Mouse (Mus musculus): ENCODE measurements at regions not wholly inside any gene's neighbourhood (a gene's known extent, or its start where the extent isn't known, plus 50 kb on each side); places are given as distances from the start of the nearest gene placed in this dataset.
"Not testable (repeated sequence)": the region's sequence is repeated elsewhere in the genome, so short reads cannot be mapped to it uniquely, and the experiment has no call there.

DNA sequence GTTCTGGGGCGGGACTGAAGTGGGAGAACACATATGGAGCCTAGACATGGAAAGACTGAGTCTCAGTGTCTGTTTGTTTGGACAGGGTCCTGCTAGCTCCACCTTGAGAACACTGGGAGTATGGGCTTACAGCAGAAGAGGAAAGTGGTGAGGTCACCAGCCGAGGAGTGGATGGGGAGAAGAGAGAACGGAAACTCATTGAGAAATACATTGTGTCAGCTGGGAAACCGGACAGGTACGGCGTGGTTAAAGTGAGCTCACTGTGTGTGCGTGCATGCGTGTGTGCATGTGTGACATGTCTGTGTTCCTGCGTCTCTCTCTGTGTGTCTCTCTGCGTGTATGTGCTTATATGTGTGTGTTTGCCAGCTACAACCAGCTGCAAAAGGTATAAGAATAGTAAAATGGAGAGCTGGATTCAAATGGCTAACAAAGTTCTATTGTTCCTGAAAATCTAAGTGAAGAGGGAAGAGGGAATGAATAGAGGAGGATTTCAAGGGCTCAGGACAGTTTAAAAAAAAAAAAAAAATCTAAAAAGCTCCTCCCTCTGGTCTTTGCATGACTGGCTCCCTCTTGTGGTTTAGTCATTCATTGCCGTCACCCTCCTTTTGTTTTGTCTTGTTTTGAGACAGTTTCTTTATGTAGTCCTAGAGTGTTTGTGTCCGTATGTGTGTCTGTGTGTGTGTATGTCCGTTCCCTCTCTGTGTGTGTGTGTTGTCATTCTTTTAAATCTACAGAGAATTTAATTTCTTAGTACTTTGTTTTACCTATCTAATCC lies 52.0 kb upstream of the Ak4 start:
- no peak for DNase-seq (ENCODE audit: low spot score in 2 of 2)

DNA sequence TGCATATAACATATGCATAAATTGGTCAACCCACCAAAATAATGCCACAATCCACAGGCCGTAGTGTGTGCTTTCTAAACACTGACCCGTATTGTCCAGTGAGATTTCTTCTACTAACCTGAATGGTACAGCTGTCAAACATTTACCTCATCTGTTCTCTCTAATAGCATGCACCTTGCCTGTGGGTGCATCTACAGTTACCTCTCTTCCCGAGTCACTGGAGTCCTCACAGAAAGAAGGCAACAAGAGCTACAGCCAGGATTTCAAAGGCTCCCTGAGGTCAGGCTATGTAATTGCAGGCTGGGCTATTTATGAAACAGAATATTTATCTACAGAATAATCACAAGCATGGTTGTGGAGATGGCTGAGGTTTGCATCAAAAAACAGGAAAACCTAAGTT lies 53.8 kb upstream of the Ak4 start:
- no peak for DNase-seq (ENCODE audit: low spot score in 2 of 2)

DNA sequence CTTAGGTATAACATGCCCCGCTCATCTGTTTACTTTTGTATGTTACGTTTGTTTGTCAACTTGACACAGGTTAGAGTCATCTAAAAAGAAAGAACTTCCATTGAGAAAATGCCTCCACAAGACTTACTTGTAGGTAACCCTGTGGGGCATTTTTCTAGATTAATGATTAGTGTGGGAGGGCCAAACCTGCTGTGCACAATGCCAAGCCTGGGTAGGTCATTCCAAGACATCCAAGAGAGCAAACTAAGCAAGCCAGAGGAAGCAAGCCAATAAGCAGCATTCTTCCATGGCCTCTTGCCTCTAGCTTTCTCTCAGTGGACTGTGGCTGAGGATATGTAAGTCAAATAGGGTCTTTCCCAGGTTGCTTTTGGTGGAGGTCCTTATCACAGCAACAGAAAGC lies 54.4 kb upstream of the Ak4 start:
- no peak for DNase-seq (ENCODE audit: low spot score in 2 of 2)

DNA sequence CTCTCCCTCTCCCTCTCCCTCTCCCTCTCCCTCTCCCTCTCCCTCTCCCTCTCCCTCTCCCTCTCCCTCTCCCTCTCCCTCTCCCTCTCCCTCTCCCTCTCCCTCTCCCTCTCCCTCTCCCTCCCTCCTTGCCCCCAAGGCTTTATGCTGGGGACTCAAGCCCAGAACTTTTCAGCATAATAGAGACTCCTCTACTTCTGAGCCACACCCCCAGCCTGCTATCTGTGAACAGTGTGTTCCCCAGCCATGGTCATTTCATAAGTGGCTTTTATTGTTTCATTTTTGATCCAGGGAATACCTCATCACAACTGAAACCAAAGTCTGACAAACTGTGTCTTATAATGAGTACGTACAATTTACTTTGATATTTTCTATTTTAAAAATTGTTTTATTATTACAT lies 55.8 kb upstream of the Ak4 start:
- DNase-seq (ENCODE audit: low spot score in 2 of 2): not testable (repeated sequence)

DNA sequence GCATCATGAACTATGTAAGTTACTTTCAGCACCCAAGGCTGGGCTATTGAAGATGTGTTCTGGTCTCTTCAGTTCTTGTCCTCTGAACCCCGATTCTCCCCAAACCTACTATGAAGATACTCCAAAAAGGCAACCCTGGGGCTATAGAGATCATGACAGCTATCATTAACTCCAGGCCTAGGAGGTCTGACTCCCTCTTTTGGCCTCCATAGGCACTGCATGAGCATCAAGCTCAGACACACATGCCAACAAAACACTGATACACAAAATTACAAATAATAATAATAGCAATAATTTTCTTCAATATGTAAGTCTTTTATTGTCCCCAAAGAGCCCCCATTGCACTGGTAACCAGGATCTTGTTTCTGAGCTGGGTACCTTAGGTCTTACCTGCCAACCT lies 57.3 kb upstream of the Ak4 start:
- DNase-seq (ENCODE audit: low spot score in 2 of 2): no peak

DNA sequence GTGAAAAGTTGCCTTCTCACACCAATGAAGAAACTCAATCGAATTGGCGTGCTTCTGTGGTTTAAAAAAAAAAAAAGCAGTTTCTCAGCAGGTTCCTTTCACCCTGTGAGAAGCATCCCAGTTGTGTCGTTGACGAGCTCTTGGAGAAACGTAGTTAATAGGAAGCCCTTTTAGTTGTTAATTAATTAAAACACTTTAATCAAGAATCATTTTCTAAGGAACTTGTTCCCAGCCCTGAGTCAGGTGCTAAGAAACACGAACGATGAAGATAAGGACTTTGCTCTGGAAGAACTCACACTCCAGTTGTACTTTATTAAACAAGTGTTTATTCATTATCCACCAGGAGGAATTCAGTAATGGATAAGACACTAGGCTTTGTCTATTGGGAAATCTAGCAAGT lies 58.8 kb upstream of the Ak4 start:
- DNase-seq (ENCODE audit: low spot score in 2 of 2): no peak

DNA sequence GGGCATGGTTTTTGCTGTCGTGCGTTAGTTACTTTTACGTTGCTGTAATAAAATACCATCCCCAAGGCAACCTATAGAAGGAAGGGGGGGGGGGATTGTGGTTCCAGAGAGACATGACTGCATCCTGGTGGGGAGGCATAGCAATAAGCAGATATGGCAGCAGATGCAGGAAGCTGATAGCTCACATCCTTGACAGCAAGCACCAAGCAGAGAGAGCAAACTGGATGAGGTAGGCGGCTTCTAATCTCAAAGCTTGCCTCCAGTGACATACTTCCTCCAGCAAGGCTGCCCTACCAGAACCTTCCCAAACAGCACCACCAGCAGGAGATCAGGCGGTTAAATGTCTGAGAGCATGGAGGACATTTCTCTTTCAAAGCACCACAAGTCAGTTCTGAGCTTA lies 60.0 kb upstream of the Ak4 start:
- no peak for DNase-seq (ENCODE audit: low spot score in 2 of 2)

DNA sequence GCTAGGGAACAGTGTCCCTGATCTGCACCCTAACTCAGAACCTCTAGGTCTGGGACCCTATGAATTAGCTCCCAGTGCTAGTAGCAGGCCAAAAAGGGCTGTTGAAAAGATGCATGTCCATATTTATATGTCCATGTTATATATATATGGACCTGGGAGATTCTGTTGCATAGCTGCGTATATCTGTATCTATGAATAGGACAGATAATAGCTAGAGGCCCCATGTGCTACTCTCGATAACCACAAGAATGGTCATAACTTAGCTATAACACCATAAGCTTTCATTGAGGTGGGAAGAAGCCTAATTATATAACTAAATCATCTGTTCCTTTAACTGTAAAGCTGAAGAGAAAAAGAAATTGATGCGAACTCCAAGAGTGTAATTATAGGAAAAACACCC lies 60.6 kb upstream of the Ak4 start:
- DNase-seq (ENCODE audit: low spot score in 2 of 2): no peak

DNA sequence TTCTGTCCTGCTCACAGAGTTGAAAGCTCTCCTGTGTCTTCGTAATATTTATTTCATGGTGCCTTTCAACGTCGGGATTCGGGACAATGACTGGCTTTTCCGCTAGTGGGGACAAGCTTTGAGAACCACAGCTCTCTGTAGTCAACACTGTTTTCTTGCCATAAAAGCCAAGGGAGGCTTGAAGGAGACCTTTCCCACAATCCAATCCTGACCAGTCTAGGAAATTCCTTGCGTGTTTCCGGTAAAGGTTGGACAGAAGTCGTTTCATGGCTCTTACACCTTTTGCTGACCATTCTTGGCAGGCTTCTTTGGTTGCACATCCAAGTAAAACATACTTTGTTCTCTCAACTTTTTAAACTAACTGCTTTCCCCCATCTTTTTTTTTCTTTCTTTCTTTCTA lies 61.2 kb upstream of the Ak4 start:
- no peak for DNase-seq (ENCODE audit: low spot score in 2 of 2)

DNA sequence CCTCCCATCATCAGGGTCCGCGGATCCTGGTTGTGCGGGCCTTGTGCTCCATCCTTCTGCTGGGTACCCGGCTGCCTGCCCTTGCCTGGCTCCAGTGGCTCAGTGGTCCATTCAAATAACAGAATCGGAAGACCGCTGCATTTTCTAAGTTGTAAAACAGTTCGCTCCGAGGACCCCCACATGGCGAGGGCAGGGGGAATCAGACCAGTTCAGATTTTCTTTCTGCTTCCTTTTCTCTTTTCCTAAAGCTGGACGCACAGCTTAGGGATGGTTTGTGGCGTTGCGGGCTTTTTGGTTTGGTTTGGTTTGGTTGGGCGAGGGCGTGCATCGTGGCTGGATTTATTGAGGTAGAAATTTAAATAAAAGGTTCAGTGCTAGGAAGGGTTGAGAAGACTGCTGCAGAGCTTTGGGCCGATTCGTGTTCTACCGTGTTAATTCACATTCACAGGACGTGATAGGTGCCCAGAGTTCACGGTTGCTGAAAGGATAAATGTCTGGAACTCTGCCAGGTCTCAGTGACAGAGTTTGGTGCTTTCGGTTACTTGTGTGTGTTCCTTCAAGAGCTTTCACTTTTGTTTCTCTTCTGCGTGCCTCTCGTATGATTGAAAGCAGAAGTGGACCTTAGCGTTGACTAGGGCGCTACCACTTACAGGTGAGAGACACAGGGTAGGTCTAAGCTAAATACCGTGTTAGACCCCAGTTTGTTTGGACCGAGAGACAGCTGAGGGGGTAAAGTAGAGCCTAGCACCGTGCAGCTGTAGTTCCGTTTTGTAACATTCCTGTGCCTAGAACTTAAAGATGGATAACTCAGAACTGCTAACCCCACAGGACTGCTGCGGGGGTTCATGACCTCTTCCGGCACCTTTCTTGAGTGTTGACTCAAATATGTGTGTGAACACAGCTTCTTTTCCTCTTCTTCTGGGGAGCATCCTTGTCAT lies 61.9 kb upstream of the Ak4 start:
- DNase-seq (ENCODE audit: low spot score in 2 of 2): peak; percentile 41 to 45

DNA sequence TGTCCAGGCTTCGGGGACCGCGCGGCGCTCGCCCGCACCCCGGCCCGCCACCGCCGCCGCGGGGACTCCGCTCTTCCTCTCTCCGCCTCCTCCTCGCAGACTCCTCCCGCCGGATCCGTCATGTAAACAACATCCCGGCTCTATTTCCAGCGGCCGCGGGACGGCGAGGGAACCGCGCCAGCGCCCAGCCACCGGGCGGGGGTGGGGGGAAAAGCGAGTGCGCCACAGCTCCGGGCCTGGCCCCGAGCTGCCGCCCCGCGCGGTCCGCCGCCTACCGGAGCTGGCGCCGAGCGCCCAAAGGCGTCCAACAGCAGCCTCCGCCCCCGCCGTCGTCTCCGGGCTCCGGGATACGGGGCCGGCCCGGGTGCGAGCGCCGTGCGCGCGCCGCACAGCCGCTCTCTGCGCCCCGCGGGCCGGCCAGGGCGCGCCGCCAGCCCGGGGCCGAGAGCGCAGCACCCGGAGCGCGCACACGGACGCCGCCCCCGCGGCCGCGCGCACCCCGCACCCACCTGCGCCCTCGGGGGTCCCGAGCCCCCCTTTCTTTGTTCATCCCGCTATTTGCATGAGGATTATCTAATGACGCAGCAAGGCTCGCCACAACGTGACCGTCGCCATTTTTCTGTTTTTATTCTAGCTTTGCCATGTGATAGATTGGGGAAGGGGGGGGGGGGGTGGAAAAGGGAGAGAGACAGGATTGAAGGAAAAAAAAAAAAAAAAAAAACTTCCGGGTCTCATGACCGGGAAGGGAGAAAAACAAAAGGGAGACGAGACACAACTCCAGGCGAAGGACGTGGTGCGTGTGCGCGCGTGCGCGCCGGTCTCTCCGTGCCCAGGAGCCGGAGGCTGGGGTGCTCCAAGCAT lies 62.8 kb upstream of the Ak4 start:
- peak; percentile 80 to 86 for DNase-seq (ENCODE audit: low spot score in 2 of 2)

DNA sequence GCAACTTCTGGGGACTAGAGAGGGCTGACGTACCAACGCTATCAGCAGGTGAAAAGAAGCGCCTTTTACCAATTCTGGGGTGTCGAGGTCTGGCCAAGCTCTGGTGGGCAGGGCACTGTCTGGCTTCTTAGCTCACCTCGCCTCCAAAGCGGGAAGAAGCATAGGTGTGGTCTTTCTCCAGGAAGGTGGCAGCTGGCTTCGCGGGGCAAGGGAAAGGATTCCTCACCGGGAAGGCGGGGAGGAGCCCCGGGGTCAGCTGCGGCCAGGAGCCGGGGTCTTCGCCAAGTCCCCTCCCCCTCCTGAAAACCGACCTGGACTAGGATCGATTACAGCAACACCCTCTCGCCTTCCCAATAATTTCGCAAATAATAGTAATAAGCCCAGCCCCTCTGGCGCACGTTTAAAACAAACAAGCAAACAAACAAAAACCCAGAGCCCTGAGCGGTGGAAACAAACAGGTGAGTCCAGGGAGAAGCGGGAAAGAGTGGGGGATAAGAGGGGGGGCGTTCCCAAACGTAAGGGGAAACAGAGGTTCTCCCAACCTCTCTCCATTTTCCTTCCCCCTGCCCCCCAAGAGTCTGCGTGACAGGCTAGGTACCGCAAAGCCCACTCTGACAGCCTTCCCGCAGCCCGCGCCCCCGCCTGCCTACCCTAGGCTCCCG lies 63.5 kb upstream of the Ak4 start:
- peak; percentile 18 to 28 for DNase-seq (ENCODE audit: low spot score in 2 of 2)

DNA sequence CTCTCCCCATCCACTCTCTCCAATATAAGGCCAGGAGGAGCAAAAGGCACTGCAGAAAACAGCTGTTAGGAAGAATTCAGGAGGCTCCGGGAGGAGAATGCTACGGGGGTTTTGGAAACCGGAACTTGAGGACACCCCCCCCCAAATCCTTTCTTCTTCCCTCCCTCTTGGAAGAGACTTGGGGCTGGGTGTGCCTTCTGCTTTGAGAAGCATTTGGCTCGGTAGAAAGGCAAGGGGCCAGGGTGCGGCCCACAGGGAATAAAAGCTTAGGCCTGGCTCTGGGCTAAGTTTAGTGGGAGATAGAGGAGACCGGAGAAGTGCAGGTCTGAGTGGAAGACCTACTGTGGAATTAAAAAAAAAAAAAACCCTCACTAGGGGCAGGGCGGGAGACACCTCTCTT lies 64.1 kb upstream of the Ak4 start:
- no peak for DNase-seq (ENCODE audit: low spot score in 2 of 2)

DNA sequence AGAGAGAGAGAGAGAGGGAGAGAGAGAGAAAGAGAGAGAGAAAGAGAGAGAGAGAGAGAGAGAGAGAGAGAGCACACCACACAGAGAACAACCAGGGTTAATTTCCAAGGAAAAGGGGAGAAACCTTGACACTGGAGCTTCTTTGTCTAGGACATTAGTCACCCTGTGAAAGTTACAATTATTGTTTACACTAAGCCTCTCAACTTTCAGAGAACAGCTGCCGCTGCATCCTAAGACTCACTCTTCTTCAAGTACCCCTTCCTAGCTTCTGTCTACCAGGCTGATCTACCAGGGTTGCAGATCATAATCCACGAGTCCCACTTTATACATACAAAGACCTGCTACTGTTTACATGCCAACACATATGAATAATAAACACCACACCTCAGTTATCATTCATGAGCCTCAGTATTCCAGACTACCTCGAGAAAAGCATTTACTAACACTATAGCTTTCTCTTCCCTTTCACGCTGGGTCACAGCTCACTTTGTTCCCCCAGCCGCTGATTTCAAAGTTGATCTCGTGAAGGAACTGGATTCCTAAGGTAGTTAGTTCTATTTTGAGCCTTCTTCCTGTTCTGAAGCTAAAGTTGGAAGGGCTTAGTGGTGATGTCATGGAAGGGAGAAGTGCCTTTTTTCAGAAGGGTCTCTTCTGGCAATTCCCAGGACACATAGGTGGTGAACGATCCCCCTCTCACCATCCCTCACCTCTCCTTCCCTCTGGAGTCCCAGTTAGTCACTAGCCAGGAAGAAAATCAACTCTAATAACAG lies 64.8 kb upstream of the Ak4 start:
- DNase-seq (ENCODE audit: low spot score in 2 of 2): no peak

DNA sequence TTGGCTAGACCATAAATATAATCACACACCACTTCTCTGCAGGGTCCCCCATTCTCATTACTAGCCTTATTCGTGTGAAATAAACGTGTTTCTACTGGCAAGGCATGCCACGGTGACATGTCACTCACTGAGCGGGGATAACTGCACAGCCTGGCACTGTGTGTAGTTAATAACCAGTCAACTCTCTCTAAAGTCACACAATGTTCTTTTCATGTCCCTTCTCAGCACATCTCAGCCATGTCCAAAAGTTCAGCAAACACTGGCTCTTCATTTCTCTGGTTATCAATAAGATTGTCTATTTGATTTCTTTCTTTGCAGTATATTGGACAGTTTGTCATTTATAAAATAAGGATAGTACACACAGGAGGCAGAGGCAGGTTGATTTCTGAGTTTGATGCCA lies 66.9 kb upstream of the Ak4 start:
- DNase-seq (ENCODE audit: low spot score in 2 of 2): no peak

DNA sequence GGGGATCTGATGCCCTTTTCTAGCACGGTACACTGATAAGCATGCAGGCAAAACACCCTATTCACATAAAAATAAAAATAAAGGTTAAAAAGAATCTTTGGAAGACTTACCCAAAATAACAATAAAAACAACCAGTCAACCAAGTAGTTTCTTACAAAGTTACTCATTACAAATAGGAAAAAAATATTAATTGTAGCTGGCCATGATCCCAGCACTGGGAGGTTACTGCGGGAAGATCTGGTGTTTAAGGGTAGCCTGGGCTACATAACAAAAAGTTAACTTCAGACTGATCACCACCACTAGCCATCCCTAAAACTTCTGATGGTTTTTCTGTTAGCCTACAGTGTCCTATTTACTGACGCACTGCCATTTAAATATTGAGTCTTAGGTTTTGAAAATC lies 67.4 kb upstream of the Ak4 start:
- no peak for DNase-seq (ENCODE audit: low spot score in 2 of 2)

DNA sequence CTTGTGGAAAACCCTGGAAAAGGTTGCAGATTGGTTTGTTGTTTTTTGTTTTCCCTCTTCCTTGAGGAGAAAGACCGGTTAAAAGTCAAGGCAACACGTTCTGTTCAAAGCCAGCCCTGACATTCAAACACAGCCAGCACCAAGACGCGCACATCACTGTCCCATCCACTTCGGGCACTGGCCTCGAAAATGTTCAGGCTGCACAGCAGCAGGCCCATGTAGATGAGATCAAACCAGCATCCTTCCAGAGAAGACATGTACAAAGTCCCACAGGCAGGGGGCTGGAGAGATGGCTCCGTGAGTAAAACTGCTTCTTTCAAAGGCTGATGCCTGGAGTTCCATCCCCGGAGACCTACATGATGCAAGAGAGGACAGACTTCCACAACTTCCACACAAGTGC lies 68.4 kb upstream of the Ak4 start:
- DNase-seq (ENCODE audit: low spot score in 2 of 2): no peak

DNA sequence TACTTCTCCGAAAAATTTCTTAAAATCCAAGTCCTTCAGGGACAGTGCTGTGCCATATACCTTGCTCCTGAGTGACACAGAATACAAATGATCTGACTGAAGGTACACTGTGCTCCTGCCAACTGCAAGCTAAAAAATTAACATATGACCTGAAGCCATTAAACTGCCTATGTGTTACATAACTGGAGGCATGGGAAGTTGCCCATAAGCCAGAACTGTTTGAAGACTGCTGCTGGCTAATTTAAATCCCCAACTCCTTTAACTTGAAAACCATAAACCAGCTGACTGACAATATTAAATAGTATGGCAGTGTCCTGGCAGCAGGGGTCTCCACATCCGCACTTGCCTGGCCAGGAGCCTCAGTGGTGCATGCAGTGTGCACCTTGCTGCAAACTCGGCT lies 68.9 kb upstream of the Ak4 start:
- no peak for DNase-seq (ENCODE audit: low spot score in 2 of 2)

DNA sequence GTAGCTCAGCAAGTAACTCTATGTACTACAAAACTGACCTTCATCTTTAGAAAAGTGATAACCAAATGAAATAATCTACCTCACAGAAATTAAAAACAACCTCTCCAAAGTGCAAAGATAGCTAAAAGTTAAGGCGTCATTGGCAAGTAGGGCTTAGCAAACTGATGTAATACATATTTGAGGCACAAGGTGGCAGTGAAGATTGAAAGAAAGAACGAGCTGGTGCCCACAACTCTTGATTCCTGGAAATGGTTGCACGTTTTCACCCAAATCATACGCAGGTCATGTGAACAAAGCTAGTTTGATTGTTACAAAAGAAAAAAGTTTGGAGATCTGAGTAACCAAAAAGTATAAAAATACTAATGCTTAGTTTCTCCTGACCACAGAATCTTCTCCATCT lies 69.7 kb upstream of the Ak4 start:
- DNase-seq (ENCODE audit: low spot score in 2 of 2): no peak

DNA sequence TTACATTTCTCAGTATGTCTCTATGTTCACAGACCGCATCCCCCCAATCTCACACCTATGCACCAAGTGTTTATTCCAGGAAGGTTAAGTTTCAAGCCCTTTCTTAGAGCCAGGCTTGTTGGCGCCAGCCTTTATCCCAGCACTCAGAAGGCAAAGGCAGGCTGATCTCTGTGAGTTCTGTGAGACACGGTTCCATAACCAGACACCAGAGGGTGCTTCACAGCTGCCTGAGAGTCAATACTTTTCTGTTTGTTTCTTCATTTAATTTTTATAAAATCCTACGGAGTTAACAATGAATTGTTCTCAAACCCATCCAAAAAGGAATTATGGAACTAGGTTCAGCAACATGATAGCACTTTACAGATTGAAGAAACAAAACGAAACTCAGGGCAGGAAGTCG lies 71.8 kb upstream of the Ak4 start:
- no peak for DNase-seq (ENCODE audit: low spot score in 2 of 2)

Measured in left cerebral cortex, adult 8-10 months (tissue).